Mouse (Mus musculus) intestine, postnatal 0 days (tissue): ENCODE results near the gene Wbp1l. TPM values are rescaled to one million over a fixed set of nuclear protein-coding genes. Genes with fewer than 3 reads are reported as not detected.
A peak's percentile ranks its signal among the peaks of the same experiment; 100 is the strongest.

Experiments
- ATAC-seq: fragments of 200-750 bp; cut with Nextera tagmentation; 2 replicates; pipeline ENCODE4 v1.8.0; 2017; ENCODE audit warnings: mild to moderate bottlenecking, moderate TSS enrichment, moderate library complexity
- H3K27ac ChIP-seq: fragments of 300-500 bp; sonication (generic); 2 replicates; pipeline ENCODE4 v1.5.1; 2014; ENCODE audit warnings: mild to moderate bottlenecking, low read depth, low read length, moderate library complexity
- H3K27me3 ChIP-seq: fragments of 300-500 bp; sonication (generic); replicated peaks from 2 replicates; pipeline ENCODE4 v1.6.1; 2014; ENCODE audit warnings: low read length, mixed read lengths; ENCODE audit not compliant: control insufficient read depth, insufficient read depth
- H3K36me3 ChIP-seq: fragments of 300-500 bp; sonication (generic); 2 replicates; pipeline ENCODE4 v1.6.1; 2014; ENCODE audit warnings: mild to moderate bottlenecking, moderate library complexity; ENCODE audit not compliant: control insufficient read depth, insufficient read depth
- H3K4me1 ChIP-seq: fragments of 300-500 bp; sonication (generic); replicated peaks from 2 replicates; pipeline ENCODE4 v1.6.1; 2014; ENCODE audit warnings: antibody characterized with exemption, low read length, mixed read lengths; ENCODE audit not compliant: control insufficient read depth, insufficient read depth
- H3K4me2 ChIP-seq: fragments of 300-500 bp; sonication (generic); replicated peaks from 2 replicates; pipeline ENCODE4 v1.6.1; 2014; ENCODE audit warnings: low read depth, mild to moderate bottlenecking, moderate library complexity
- H3K4me3 ChIP-seq: fragments of 300-500 bp; sonication (generic); 2 replicates; pipeline ENCODE4 v1.5.1; 2014; ENCODE audit warnings: low read depth, low read length
- H3K9ac ChIP-seq: fragments of 300-500 bp; sonication (generic); 2 replicates; pipeline ENCODE4 v1.6.1; 2014; ENCODE audit warnings: mild to moderate bottlenecking, low read depth, low read length
- H3K9me3 ChIP-seq: fragments of 300-500 bp; sonication (generic); 2 replicates; pipeline ENCODE4 v1.6.1; 2016; ENCODE audit warnings: mixed run types; ENCODE audit not compliant: control insufficient read depth
- CTCF ChIP-seq: sonication (generic); IDR thresholded peaks from 2 replicates; pipeline ENCODE4 v1.5.1; 2016; ENCODE audit warnings: low read depth, mild to moderate bottlenecking, control low read depth, antibody characterized with exemption, moderate library complexity
- WGBS: fragments of 180-500 bp; shearing (Covaris S2); extraction: QIAGEN DNeasy Blood & Tissue Kit; methylation state at CpG from one replicate; pipeline ENCODE4 v1.1.7; 2014; 5-methylcytosine and 5-hydroxymethylcytosine counted together
- polyA plus RNA-seq: library from polyadenylated mRNA; unstranded; fragments of >200 nt; fragmentation: Nextera tagmentation; extraction: Ambion mirVana; gene quantifications from 2 replicates; pipeline ENCODE4 v1.2.1, GENCODE M21; 2015

Gene Wbp1l
- polyA plus RNA-seq, 1 experiment from 2014 or later: 33.1 TPM

DNA sequence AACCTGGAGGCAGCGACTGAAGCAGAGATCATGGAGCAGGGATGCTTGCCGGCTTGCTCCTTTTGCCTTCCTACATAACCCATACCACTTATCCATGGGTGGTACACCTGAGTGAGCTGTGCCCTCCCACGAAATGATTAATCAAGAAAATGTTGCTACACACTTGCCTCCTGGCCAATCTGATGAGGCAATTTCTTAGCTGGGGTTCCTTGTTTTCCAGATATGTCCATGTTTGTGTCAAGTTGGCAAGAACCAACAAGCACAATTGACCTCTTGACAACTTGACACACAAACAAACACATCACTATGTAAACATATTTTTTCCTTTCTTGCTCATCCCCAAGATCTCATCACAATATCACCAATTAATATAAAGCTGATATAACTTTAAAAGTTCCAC, 76.8 kb downstream of the Wbp1l start:
- no peak overlapping the region for H3K9ac ChIP-seq
- no peak for TF ChIP-seq CTCF
- no peak overlapping the region for H3K4me3 ChIP-seq
- H3K27me3 ChIP-seq: no peaks in the 10 kb centered on the region; the same call in 1 of the 2 replicates
- 90% methylated on average over 3 of the region's 3 CpGs for WGBS
- peaks cover 7% of the 10 kb centered on the region; the same call in 1 of the 2 replicates for H3K4me1 ChIP-seq
- no peak for ATAC-seq
- H3K9me3 ChIP-seq: no peaks in the 10 kb centered on the region
- H3K36me3 ChIP-seq: no peaks in the 10 kb centered on the region
- H3K4me2 ChIP-seq: no peak overlapping the region
- H3K27ac ChIP-seq: no peak overlapping the region

DNA sequence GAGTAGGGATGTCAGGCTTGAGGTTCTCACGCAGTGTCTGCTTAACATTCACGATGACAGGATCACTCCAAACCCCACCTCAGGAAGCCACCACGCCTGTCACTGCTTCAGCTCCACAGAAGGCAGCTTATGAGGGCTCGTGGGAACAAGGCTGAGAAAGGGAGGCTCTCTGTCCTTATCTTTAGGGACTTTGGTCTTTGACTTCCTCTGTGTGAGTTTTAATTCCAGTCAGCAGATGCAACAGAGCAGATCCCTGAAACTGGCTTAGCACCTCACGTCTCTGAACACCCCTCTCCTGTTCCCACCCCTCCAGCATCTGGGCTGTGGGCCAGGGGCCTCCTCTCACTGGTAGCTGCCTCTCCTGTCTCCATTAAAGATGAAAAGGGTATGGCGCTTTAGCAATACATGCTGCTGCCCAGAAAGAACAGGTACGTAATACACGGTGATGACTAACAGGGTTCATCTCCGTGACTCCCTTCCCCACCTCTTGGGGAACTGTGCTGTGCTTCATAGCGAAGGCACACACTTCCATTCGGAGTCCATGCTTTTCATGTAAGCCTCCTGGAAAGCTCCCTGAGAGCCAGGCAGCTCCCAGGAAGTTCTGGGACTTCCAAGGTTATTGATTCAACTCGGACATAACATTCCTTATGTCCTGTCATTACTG, 81.0 kb downstream of the Wbp1l start:
- Histone ChIP-seq H3K9ac (peak overlapping the region; percentile 22; the same call in 1 of the 2 replicates), H3K4me1 (peaks cover 5% of the 10 kb centered on the region; the same call in 1 of the 2 replicates), H3K27me3 (no peaks in the 10 kb centered on the region)

DNA sequence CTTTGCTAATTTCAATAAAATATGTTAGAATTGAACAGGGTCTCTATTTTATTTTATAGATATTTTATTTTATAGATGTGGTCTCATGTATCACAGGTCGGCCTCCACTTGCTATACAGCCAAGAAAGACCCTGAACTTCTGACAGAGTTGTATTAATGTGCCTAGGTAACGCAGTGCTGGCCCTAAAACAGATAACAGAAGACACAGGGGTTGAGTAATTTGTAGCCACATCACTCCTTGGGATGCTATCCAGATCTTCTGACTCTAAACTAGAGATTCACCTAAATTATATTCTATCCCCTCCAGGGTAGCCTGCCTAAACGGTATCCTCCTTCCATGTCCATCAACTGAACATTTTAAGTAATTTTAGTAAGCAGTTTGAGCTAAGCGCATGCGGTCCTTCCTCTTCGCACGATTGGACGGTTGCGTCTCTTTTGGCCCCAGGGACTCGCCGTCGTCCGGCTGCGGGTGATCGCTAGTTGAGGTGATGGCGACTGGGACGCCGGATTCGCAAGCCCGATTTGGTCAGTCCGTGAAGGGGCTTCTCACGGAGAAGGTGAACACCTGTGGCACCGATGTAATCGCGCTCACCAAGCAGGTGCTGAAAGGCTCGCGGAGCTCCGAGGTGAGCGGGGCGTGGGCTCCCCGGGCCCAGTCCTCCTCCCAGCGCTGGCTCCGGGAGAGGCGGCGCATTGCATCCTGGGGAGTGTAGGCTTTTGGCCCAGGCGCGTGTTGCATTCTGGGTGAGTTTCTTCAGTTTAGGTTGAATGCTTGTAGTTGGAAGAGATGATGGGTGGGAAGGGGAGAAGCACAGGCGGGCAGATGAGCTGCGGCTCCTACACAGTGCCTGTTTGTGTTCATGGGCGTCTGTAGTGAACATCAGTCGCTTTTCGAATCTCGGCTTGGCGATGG, 90.8 kb downstream of the Wbp1l start, which contains the start of gene Borcs7:
Borcs7 (plus strand) TSS at position 447 of the 913 bp plus-strand sequence.
- no peak for TF ChIP-seq CTCF
- Histone ChIP-seq H3K9ac (peak within 1 kb of the TSS; percentile 43), H3K9me3 (no peaks in the 10 kb centered on the region), H3K4me2 (peak within 1 kb of the TSS; percentile 64), H3K27me3 (no peaks in the 10 kb centered on the region), H3K27ac (no peak within 1 kb of the TSS), H3K4me1 (0 out of 2 replicates have a peak, but pooled peaks cover 3% of the 10 kb centered on the region), H3K4me3 (peak within 1 kb of the TSS; percentile 68), H3K36me3 (no peaks in the 10 kb centered on the region; the same call in 1 of the 2 replicates)
- 3% methylated on average over 44 of the region's 44 CpGs for WGBS
- peak; percentile 86 for ATAC-seq

More for the DNA sequence above, 81.0 kb downstream of the Wbp1l start:
- TF ChIP-seq CTCF: no peak
- WGBS: 24% methylated on average over 12 of the region's 12 CpGs
- Histone ChIP-seq H3K36me3 (no peaks in the 10 kb centered on the region), H3K9me3 (no peaks in the 10 kb centered on the region), H3K4me2 (peak overlapping the region; percentile 59), H3K4me3 (peak overlapping the region; percentile 31), H3K27ac (peak overlapping the region; percentile 73)
- ATAC-seq: peak; percentile 92

DNA sequence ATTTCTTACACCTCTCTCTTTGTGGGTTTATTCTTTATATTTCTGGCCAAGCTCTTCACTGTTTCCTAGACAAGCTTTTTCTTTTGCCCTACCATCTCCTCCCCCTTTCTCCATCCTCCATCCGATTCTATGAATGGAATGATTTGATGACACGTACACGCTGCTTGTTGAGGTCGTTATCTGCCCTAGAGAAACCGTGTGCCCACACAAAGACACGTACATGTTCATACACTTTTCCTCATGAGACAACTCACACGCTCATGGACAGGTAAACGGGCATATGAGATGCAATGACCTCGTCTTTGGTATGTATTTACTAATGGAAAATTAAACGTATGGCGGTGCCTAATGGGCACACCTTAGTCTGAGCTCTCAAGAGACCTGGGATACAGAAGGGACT, 91.5 kb downstream of the Wbp1l start:
- 69% methylated on average over 11 of the region's 11 CpGs for WGBS
- Histone ChIP-seq H3K4me3 (peak overlapping the region; percentile 68), H3K4me2 (peak overlapping the region; percentile 64), H3K9ac (no peak overlapping the region; the same call in 1 of the 2 replicates), H3K36me3 (no peaks in the 10 kb centered on the region; the same call in 1 of the 2 replicates), H3K27ac (no peak overlapping the region), H3K9me3 (no peaks in the 10 kb centered on the region), H3K4me1 (0 out of 2 replicates have a peak, but pooled peaks cover 3% of the 10 kb centered on the region), H3K27me3 (no peaks in the 10 kb centered on the region)
- no peak for TF ChIP-seq CTCF
- no peak for ATAC-seq

DNA sequence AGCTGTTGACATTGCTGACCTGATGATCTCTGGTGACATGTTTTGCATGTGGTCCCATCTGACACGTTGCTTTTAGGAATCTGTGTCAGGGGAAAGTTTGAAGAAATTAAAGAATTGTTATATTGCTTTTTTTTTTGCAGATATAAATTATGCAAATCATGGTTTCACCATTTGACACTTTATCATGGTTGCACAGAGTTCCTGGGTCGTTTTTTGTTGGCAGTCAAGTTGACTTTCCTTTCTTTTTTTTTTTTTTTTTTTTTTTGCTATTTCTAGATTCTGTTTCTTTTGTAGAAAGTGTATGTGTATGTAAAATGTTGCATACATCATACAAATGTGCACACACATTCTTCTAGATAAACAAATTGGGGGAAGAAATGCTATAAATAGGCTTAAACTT, 92.2 kb downstream of the Wbp1l start:
- Histone ChIP-seq H3K27ac (no peak overlapping the region), H3K9ac (no peak overlapping the region), H3K36me3 (no peaks in the 10 kb centered on the region; the same call in 1 of the 2 replicates), H3K27me3 (no peaks in the 10 kb centered on the region), H3K9me3 (no peaks in the 10 kb centered on the region), H3K4me3 (no peak overlapping the region), H3K4me2 (no peak overlapping the region), H3K4me1 (0 out of 2 replicates have a peak, but pooled peaks cover 3% of the 10 kb centered on the region)
- no peak for TF ChIP-seq CTCF
- WGBS: 81% methylated on average over 2 of the region's 2 CpGs
- ATAC-seq: no peak

DNA sequence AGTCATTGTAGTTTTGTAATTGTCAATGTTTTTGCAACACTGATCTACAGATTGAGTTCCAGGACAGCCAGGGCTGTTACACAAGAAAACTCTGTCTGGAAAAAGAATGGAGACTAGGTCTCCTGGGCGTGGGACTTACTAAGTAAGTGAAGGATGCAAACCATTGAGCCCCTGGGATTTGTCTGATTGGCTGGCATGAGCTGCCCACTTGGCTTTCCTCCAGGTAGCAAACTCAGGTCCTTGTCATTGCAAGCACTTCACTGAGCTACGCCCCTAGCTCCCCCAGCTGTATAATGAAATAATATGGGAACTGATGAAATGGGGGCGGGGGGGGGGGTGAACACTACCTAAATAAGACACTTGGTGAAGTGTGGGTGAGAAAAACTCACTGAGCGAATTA, 94.3 kb downstream of the Wbp1l start:
- ATAC-seq: no peak
- H3K27me3 ChIP-seq: no peaks in the 10 kb centered on the region
- 89% methylated on average over 4 of the region's 4 CpGs for WGBS

More for the DNA sequence above, 94.3 kb downstream of the Wbp1l start:
- Histone ChIP-seq H3K4me2 (no peak overlapping the region), H3K4me3 (no peak overlapping the region), H3K27ac (no peak overlapping the region), H3K9ac (no peak overlapping the region), H3K4me1 (0 out of 2 replicates have a peak, but pooled peaks cover 3% of the 10 kb centered on the region), H3K9me3 (no peaks in the 10 kb centered on the region), H3K36me3 (no peaks in the 10 kb centered on the region; the same call in 1 of the 2 replicates)
- no peak for TF ChIP-seq CTCF
